Mouse (Mus musculus): Measurements from ENCODE around the gene Rfk.
A peak's percentile ranks its signal among the peaks of the same experiment; 100 is the strongest.

Gene Rfk

GRCm38 (mm10) chr19:17393841-17394591 is at the start of gene Rfk:
TSS of gene Rfk (plus strand) at chr19:17394043.
- peak; percentile 74 to 88 for DNase-seq (ENCODE audit: low spot score in 2 of 2)

DNA sequence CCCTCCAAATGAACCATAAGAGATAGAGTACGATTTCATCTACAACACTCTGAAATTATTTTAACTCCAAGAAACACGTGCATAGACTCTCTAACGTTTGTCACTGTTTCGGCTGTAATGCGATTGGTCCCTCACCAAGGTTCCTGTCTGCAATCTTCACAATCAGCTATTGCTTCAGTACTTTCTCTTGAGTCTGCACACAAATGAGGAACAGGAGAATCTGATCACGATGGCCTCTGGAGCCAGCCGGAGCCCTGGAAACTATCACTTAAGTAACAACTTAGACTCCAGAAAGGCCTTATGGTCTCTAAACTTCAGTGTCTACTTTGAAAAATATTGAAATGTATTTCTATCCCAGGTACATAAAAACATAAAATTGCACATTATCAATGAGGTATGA is 49.0 kb upstream of the Rfk start:
- DNase-seq (ENCODE audit: low spot score in 2 of 2) = no peak

DNA sequence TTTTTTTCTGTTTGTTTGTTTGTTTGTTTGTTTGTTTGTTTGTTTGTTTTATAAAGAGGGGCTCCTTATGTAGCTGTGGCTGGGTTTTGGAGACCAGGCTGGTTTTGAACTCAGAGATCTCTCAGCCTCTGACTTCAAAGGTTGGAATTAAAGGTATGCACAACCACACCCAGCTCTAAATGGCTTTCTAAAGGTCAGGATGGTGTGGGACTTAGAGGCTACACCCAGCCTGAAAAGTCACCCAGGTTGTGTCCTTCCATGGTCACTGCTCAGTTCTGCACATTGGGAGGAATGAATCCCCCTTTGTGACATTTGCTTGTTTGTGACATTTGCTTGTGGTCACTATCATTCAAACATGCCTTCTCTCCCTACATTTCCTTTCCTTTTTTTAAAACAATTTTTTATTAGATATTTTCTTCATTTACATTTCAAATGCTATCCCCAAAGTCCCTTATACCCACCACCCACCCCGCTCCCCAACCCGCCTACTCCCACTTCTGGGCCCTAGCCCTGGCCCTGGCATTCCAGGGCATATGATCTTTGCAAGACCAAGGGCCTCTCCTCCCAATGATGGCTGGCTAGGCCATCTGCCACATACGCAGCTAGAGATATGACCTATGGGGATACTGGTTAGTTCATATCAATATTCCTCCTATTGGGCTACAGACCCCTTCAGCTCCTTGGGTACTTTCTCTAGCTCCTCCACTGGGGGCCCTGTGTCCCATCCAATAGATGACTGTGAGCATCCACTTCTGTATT is 46.9 kb upstream of the Rfk start:
- no peak for DNase-seq (ENCODE audit: low spot score in 2 of 2)

- DNase-seq (ENCODE audit: low spot score in 2 of 2) = no peak
Observed at GRCm38 (mm10) chr19:17347852-17348251, 46.0 kb upstream of the Rfk start.

DNA sequence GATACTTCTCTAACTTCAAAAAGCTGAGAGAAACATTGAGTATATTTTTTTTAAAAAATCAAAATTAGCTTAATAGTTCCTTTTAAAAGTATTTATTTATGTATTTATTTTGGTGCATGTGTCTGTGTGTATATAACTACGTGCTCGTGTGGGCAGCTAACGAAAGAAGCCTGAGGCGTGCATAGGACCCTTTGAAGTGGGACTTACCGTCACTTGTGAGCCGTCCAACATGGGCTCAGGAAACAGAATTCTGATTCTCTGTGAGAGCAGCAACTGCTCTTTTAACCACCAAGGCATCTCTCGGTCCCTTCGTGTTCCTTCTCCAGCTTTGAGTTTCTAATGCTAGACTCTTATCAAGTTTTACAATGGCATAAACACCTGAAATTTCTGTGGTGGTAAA is 40.1 kb upstream of the Rfk start:
- no peak for DNase-seq (ENCODE audit: low spot score in 2 of 2)

DNA sequence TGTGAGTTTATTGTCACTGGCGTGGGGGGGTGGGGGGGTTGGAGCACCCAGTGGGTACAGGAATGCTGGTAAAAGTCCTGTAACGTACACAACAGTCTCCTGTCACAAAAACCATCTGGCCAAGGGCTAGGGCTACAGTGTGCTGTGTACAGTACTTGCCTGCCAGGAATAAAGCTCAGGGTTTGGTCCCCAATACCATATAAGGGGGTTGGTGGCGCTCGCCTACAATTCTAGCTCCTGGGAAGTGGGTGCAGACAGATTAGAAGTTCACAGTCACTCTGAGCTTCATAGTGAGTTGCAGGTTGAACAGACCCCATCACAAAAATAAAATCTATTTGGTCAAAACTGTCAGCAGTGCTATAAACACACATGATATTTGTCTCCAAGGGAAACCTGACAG is 39.5 kb upstream of the Rfk start:
- no peak for DNase-seq (ENCODE audit: low spot score in 2 of 2)

GRCm38 (mm10) chr19:17354797-17355196 is 39.0 kb upstream of the Rfk start:
- DNase-seq (ENCODE audit: low spot score in 2 of 2) = no peak

DNA sequence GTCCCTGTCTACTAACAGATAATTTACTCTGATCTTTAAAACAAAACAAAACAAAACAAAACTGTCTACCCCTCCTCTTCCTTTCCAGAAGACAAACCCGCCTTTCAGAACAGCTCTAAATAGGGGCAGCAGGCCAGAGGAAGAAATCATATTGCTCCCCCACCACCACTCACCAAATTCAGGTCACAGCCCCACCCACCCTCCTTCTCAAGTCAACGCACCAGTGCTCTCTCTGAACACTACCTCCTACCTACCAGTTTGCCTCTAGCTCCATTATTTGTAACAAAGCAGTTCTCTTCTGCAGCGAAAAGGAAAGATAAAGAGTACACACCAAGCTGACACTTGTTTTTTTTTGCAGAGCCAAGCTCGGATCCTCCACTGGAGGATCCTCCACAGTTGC is 38.5 kb upstream of the Rfk start:
- DNase-seq (ENCODE audit: low spot score in 2 of 2) = no peak

DNA sequence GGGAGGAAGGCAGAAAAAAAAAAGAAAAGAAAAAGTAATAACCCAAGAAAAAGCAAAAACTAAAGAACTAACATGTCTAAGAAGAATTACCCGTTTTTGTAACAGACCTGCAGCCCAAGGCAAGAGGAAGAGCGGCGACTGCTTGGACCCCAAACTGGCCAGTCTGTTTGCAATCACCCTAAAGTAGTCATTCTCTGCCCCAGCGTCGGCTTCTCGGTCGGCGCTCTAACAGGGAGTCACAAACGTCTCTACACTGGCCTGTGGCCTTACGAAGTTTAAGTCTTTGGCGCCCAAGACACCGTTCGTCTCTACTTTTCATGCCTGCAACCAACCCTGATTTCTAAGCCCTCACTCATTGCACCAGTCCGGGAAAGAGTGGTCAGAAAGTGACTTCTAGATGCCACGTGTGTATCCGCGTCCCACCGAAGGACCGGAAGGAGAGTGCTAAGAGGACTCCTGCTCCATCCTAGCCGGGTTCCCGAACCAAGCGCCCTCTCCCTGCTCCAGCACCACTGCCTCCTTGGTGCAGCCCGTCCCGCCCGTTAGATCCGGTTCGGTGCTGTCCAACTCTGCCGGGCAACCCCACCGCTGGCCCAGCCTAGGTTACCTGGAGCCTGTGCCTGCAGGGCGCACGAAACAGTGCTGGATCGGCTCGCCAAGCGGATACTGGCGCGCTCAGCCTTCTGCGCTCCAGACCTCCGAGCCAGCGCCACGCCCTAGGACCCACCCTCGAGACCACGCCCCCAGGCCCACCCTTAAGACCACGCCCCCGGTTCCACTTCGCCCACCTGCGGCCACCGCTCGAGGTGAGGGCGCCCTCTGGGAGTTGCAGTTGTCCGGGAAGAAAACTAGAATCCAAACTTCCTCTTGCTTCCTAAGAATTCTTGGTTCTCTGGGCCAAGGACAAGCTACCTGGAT is 37.6 kb upstream of the Rfk start:
- peak in 1 of 2 experiments; percentile 13 for DNase-seq (ENCODE audit: low spot score in 2 of 2)

DNA sequence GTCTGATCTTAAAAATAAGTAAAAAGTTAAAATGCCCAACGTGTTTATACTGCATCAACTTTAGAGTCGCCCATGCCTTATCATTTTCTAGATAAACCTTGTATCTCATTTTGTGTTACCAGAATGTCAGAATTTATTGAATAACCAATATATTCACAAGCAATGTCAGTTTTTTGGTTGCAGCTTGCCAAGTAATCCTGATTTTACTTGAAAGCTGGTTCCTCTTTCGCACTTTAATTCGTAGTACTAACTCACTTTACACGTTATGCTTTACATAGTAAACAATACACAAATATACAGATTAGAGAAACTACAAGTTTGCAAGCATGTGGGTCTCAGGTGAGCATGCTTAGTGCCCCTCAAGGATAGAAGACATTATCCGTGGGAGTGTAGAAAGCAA is 36.9 kb upstream of the Rfk start:
- DNase-seq (ENCODE audit: low spot score in 2 of 2) = no peak

- DNase-seq (ENCODE audit: low spot score in 2 of 2) = no peak
Observed at GRCm38 (mm10) chr19:17357391-17357790, 36.5 kb upstream of the Rfk start.

DNA sequence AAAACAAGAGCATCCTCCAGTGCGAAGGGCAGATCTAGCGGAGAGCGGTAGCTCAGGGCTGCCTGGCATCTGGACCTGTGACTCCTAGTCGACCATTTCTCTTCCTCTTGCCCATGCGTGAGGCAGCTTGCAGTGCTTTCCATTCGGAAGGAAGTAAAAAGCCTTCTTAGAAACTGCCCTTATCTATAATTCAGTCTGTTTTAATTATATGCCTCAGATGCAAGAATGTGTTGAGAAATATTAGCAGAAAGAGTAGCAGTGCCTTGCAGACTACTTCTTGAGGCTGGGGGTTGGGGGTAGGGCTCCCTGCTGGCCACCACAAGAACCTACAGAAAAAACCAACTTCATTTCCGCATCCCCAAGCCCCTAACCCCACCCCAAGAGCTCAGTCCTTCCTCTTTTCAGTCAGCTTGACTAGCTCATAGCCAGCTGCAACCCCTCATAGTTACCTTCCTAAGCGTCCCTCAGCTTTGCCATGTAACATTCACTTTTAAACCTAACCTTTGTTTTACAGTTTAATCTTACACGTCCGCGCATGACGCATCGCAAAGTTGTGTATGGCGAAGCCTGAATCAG is 34.4 kb upstream of the Rfk start:
- DNase-seq (ENCODE audit: low spot score in 2 of 2) = no peak

DNA sequence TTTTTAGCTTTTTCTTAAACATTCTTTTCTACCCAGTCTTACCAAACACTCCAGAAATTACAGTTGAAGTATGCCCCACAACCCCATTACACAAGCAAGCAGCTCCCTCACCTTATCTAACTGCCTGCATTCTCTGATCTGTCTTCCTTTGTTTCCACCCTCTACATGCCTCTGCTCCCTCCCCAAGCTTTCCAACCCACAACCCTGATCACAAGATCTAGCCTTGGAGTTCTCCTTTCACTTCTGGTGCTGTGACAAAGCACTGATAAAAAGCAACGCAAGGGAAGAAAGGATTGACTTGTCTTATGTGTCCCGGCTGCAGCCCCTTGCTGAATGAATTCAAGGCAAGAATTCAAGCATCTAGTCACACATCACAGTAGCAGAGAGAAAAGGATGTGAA is 32.7 kb upstream of the Rfk start:
- no peak for DNase-seq (ENCODE audit: low spot score in 2 of 2)

GRCm38 (mm10) chr19:17364741-17365140 is 29.1 kb upstream of the Rfk start:
- peak; percentile 20 to 30 for DNase-seq (ENCODE audit: low spot score in 2 of 2)

DNA sequence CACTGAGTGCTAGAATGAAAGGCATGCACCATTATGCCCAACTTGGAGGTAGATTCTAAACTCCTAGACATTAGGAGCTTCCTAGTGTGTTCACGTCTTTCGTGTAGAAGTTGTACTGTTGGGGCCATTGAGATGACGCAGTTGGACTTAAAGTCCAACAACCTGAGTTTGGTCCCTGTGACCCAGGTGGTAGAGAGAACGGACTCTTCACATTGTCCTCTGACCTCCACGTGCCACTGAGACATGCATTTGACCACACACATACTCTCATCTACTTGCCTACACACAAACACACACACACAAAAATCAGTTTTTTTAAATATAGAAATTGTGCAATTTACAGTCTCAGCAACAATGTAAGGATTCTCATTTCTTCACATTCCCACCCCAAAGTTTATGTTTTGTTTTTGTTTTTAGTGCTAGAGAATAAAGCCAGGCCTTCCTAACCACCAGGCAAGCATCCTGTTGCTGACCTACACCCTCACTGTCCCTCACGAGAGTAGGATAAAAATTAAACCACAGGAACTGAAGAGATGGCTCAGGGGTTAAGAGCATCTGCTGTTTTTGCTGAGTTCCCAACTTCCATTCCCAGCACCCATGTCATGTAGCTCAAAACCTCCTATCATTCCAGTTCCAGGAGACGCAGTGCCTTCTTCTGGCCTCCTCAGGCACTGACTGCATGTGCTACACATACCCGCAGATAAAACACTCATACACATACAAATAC is 27.3 kb upstream of the Rfk start:
- no peak for DNase-seq (ENCODE audit: low spot score in 2 of 2)

DNA sequence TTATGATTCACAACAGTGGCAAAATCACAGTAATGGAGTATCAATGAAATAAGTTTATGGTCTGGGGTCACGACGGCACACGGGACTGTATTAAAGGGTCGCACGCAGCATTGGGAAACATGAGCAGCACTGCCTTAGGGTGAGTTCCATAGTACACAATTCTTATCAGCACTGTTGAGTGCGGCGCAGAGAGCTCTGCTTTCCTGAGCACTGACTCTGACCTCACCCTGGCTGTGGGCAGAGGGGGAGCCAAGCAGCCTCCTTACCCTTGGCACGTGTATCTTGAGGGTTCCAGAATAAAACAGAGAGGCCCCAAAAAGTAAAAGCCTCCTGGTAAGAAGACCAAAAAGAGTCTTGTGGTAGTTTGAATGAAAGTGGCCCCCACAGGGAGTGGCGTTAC is 25.3 kb upstream of the Rfk start:
- DNase-seq (ENCODE audit: low spot score in 2 of 2) = no peak

DNA sequence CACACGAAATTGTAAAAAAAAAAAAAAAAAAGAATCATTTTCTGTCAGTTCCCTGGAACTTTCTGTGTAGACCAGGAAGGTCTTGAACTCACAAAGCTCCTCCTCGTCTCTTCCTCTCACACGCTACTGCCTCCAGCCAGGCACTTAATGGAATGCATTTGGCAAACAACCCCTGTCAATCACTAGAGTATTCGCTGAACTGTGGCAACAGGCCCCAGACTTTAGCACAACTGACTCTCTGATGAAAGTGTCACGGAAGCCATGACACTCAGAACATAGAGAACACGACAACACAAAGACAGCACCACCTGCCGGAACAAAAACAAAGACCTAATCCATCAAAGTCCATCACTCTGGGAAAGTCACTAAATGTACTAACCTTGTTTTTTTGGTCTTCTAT is 24.3 kb upstream of the Rfk start:
- no peak for DNase-seq (ENCODE audit: low spot score in 2 of 2)

GRCm38 (mm10) chr19:17372701-17373100 is 21.1 kb upstream of the Rfk start, which contains the start of gene Gcnt1:
TSS of gene Gcnt1 (minus strand) at chr19:17372844.
- DNase-seq (ENCODE audit: low spot score in 2 of 2) = no peak

DNA sequence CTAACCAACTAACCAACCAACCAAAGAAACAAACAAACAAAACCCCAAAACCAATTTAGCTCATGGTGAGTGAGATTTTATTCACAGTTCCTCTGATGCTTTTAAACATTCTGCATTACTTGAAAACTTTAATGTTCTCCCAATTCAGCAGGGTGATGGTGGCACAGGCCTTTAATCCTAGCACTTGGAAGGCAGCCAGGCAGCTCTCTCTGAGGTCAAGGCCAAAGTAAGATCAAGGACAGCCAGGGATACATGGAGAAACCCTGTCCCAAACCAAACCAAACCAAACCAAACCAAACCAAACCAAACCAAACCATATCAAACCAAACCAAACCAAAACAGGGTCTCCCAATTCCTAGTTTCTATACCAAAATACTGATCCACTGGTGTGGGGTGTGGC is 15.0 kb upstream of the Rfk start:
- no peak for DNase-seq (ENCODE audit: low spot score in 2 of 2)

DNA sequence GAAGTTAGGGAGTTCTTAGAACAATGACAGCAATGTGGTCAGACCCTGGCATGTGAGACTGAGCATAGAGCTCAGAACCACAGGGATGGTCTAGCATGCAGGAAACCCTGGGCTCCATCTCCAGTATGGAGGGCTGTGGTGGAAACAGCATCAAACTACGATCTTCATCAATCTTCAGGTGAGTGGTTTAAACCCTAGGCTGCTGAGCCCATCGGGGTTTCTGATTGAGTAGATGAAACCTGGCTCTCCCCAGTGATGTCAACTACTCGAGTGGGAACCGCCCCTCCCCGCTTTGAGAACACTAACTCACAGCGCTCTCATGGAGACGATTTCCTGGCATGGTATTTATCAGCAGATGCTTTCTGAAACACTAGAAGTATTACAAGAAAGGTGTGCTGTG is 13.3 kb upstream of the Rfk start:
- no peak for DNase-seq (ENCODE audit: low spot score in 2 of 2)

DNA sequence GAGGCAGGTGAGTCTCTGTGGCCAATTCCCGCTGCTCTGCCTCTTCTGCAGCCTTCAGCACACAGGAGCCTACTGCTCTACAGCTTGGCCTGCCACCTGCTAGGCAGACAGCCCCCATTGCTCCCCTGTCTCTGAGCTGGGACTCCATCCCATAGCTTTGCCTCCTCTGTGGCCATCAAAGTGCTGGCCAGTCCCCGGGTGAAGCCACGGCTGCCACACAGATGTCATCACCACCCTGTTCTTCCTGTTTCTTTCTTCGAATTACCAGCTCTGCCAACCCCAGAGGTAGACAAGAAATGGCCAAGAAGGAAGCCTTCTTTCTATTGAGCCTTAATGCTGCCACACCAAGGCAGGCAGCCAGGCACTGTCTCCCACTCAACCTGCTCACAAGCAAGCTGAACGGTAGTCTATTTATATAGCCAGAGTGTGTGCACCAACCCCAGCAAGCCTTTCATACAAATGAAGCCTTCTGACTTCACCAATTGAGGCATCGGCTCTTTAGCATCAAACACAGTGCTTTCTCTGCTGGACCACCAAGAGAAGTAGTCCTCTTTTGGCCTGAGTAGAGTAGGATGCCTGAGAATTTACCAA is 10.9 kb upstream of the Rfk start:
- DNase-seq (ENCODE audit: low spot score in 2 of 2) = no peak
